Mouse (Mus musculus): ENCODE data around the gene Pygo2. TPM values are rescaled to one million over a fixed set of nuclear protein-coding genes. Genes with fewer than 3 reads are reported as not detected.

Pygo2 gene
- total RNA-seq, 1 experiment from 2014 or later, result 17.6 TPM

DNA sequence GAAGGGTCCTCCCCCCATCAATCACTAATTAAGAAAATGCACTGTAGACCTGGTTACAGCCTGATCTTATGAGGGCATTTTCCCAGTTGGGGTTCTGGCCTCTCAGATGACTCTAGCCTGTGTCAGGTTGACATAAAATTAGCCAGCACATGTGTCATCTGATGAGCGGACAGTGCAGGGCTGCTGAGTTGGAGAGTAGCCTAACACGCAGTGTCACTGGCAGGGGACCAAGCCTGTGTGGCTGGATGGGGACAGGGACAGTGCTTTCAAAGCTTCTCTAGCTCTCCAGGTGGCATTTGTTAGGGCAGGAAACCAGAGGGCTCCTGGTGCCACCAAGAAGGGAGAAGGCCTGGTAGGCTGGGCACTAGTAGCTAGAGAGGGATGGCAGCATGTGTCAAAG is 10.7 kb downstream of the Pygo2 start:
- no peak for ATAC-seq (replicated peaks; ENCODE audit: insufficient number of reproducible peaks, low FRiP score, low TSS enrichment, poor library complexity, severe bottlenecking)

DNA sequence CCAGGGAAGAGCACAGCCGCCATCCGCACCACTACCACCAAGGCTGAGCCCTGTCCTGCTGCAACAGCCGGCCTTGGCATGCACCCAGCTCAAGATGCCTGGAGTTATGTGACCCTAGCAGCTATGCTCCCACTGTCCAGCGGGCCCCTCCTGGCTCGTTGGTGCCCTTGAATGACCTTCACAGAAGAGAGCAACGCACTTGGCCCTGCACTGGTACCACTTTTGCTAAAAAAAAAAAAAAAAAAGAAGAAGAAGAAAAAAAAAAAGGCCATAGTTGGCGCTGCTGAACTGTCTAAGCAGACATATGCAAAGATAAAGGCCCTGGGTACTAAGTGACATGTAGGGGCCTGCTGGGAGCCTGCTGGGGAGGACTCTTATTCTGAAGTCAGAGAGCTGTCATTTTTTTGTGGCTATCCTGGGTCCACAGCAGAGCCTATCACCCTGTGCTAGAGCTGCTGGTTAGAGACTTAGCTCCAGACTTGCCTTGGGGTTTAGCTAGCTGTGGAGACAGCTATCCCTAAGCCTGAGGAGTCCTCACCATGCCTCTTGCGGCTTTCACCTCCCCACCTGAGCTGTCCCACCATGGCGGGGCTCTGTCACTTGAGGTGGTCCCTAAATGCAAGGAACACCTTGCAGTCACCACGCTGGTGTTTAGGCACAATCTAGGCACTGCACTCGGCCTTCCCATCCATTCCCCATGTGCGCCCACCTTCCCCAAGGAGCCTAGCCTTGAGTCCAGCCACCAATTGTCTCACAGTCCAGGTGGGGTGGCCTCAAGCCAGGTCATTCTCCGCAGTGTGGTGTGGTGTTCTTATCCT is 18.9 kb downstream of the Pygo2 start:
- ATAC-seq (replicated peaks; ENCODE audit: insufficient number of reproducible peaks, low FRiP score, low TSS enrichment, poor library complexity, severe bottlenecking), result 0 out of 2 replicates have a peak, but pooled peaks have one; percentile 7

DNA sequence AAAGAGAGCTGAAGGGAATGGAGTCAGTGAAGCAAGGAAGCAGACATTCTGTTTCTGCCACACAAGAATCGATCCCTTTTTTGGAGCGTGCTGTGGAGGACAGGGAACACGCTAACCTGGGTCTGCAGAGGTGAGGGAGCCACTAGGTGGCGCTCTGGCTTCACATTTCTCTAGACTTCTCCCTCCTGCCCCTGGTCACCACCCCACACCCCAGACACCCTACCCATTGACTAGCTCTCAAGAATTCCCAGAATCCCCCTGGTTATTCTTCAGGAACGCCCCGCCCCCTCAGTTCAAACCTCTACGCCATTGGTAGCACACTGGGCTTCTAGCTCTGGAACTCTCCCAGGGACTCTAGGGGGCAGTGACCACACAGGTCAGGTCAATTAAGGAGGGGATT is 19.5 kb downstream of the Pygo2 start:
- peak; percentile 50 for ATAC-seq (replicated peaks; ENCODE audit: insufficient number of reproducible peaks, low FRiP score, low TSS enrichment, poor library complexity, severe bottlenecking)

DNA sequence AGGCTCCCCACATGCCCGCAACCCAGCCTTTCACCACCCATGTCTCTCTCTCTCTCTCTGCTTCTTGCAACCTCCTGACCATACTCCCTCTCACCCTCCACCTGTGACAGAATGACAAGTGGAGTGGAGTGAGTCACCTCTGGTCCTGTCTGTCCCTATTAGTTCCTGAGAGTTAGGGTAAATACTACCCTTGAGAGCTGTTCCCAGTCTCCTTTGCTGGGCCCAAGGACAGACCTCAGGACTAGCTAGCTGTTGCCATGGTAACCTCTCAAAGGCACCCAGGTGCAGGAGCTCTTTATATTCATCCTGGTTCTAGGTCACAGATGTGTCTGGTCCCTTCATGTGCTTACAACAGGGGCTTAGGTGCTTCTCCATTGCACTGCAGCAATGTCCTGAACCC is 21.9 kb downstream of the Pygo2 start:
- ATAC-seq (replicated peaks; ENCODE audit: insufficient number of reproducible peaks, low FRiP score, low TSS enrichment, poor library complexity, severe bottlenecking), result no peak

DNA sequence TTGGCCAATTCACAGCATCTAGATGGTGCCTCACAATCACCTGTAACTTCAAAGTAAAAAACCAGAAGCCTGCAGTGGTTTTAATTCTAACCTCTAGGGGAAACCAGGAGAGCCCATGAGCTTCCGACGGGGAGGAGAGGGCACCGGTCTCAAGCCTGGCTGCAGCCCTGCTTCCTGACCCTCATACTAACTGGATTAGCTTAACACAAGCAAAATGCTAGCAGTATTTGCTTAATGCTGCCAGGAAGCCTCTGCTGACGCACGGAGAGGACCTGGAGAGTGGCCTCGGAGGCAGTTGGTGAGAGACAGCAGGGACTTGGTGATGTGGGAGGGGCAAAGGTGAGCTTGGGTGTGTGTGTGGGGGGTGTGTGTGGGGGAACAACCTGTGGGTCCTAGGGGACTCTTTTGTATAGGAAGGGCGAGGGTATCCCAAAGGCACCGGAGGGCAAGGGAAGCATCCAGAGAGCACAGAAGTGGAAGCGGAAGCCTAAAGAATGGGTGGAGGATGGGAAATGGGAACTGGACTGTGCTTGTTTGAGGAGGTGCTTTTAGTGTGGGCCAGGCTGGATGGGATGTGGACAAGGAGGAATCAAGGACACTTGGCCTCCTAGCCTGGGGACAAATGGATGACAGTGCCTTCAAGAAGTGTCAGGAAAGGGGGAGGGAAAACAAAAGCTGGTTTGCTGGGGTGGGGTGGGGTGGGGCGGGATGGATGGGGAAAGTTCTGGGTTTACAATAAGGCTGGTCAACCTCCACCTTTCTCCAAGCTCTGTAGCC is 24.6 kb downstream of the Pygo2 start, which contains the start of gene Pmvk:
Pmvk (plus strand) TSS at position 141 of the 777 bp plus-strand sequence.
- no peak for ATAC-seq (replicated peaks; ENCODE audit: insufficient number of reproducible peaks, low FRiP score, low TSS enrichment, poor library complexity, severe bottlenecking)

DNA sequence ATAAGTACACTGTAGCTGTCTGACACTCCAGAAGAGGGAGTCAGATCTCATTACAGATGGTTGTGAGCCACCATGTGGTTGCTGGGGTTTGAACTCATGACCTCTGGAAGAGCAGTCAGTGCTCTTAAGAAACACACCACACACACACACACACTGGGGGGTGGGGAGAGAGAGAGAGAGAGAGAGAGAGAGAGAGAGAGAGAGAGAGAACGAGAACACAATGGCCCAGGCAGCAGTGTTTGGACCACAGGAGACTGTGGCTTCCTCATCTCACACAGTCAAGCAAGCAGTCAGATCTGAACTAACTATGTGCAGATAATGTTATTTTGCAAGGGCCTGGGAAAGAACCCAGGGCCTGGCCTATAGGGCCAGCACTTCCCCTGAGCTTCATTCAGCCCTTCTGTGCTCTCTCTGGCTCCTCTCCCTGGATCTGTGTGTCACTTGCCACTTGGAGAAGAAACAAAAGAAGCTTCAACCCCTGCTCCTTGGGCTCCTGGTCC is 25.8 kb downstream of the Pygo2 start:
- ATAC-seq (replicated peaks; ENCODE audit: insufficient number of reproducible peaks, low FRiP score, low TSS enrichment, poor library complexity, severe bottlenecking), result no peak

DNA sequence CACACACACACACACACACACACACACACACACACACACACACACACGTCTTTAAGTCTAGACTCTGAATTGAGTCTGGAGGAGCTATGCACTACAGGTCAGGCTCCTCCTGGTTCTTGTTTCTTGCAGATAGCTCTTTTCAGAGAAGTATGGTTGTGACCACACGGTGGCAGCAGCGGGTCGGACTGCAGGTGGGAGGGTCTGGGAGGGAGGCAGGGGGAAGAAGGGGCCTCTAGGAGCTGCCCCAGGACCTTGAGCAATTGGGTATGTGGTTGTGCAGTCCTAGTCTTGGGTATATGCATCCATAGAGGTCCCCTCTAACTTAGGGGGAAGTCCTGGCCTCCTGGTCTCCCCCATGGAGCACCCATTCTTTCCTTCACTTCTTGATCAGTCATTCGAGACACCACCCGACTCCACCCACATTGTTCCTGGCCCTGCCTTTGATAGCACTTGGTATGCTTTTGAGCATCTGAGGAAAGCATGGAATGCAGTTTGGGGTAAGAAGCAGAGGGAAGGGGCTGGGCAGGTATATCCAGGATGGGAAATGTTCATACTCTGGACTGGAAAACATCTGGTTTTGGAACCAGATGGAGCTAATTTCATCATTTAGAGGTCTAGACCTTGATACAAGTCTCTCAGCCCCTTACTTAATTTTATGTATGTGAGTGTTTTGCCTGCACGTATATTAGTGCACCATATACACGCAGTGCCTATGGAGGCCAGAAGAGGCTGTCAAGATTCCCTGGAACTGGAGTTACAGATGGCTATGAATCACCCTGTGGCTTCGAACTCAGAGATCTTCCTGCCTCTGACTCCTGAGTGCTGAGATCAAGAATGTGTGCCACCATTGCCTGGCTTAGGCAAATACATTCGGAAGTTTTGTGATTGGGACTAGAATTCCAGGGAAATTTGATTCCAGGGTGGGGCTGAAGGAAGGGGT is 27.0 kb downstream of the Pygo2 start:
- ATAC-seq (replicated peaks; ENCODE audit: insufficient number of reproducible peaks, low FRiP score, low TSS enrichment, poor library complexity, severe bottlenecking), result peak; percentile 59

DNA sequence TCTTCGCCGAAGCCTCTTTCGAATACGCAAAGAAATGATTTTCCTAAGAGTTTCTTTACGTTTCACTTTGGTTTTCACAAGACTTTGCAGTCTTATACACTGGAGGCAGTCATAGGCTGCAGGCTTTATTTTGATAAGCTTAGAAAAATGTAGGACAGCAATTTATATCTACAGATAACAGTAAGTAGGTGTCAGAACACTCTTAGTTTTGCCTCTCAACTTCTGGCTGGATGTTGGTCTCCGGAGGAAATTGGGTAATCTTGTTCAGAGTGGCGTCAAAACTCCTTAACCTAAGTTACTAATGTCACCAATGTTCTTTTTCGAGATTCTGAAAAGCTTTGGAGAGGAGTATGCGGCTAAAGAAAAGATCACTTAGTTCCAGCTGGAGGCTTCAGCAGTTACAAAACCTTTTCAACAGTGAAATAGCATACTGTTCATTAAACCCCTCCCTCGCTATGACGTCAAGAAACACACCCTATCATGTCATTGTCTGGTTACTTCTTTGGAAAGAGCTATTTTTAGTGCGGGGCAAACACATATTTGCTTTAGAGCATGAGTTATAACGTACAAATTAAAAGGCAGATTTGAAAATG is 28.5 kb downstream of the Pygo2 start:
- ATAC-seq (replicated peaks; ENCODE audit: insufficient number of reproducible peaks, low FRiP score, low TSS enrichment, poor library complexity, severe bottlenecking), result peak; percentile 65

DNA sequence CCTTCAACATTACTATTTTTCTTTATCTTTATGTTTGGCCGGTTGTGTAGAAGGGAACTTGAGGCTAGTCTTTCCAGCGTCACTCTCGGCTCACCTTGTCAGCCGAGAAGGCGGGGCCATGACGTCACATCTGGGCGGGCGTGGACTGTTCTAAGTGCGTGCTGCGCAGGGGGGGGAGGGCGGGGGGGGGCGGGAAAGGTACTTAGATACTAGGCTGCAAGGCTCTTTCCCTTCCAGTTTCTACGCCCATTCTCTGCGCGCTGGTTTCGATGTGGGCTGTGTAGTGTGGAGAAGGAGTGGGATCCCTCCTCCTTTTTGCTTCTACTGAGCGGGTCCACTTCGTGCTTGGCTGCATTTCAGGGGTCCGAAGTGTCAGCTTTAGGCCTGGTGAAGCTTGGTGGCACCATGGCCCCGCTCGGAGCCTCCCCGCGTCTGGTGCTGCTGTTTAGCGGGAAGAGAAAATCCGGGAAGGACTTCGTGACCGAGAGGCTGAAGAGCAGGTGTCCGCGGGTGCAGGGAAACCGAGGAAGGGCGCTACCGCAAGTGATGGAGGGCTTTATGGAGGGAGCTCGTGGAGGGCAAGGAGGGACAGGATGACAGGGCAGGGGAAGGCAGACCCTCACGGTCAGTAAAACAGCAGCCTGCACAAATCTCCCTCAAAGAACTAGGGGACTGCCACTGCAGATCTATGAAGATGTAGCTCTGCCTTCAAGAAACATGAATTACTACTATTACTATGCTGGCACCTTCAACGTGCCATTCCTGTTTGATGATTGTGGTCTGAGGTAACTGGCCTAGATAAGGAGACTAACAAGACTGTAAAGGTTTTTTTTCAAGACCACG is 29.2 kb downstream of the Pygo2 start:
- peak; percentile 76 for ATAC-seq (replicated peaks; ENCODE audit: insufficient number of reproducible peaks, low FRiP score, low TSS enrichment, poor library complexity, severe bottlenecking)

DNA sequence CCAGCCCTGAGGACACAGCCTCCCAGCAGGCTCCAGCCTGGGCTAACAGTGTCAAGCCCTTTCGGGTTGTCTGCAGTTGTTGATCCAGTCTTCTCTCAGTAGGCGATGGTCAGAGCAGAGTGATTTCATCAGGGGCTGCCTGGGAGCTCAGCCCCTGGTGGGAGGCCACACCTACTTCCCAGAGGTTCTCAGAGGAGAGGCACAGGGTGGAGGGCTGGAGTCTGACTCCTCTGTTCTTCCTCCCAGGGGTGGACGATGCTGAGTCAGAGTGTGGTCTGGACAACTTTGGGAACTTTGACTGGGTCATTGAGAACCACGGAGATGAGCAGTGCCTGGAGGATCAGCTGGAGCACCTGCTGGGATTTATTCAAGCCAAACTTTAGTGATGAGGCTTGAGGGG is 38.3 kb downstream of the Pygo2 start:
- ATAC-seq (replicated peaks; ENCODE audit: insufficient number of reproducible peaks, low FRiP score, low TSS enrichment, poor library complexity, severe bottlenecking), result no peak

DNA sequence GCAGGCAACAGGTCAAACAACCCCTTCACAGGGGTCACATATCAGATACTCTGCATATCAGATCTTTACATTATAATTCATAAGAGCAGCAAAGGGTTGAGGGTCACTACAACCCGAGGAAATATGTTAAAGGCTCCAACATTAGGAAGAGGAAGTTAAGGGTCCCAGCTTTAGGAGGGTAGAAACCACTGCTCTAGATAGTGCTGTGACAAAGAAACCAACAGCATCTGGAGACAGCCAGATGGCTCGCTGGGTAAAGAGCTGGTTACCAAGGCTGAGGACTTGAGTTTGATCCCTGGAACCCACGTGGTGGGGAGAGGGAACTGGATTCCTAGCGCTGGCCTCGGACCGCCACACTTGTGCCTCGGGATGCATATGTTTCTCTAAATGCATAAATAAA is 42.3 kb downstream of the Pygo2 start:
- ATAC-seq (replicated peaks; ENCODE audit: insufficient number of reproducible peaks, low FRiP score, low TSS enrichment, poor library complexity, severe bottlenecking), result no peak

DNA sequence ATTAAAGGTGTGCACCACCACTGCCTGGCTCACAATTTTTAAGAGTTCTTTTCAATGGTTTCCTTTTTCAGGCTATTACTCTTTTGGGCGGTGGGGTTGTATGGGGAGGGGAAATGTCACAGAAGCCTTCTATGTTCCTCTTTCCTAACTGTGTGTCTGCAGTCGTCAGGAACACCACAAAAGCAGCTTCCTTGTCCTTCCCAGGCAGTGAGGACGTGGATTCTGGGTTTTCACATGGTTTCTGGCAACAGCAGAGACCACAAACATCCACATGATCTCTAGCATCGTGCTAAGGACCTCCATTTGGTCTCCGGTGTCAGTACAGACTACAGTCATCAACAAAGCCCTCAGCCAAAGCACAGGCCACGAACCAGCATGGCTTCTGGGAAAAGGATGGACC is 43.8 kb downstream of the Pygo2 start:
- no peak for ATAC-seq (replicated peaks; ENCODE audit: insufficient number of reproducible peaks, low FRiP score, low TSS enrichment, poor library complexity, severe bottlenecking)

DNA sequence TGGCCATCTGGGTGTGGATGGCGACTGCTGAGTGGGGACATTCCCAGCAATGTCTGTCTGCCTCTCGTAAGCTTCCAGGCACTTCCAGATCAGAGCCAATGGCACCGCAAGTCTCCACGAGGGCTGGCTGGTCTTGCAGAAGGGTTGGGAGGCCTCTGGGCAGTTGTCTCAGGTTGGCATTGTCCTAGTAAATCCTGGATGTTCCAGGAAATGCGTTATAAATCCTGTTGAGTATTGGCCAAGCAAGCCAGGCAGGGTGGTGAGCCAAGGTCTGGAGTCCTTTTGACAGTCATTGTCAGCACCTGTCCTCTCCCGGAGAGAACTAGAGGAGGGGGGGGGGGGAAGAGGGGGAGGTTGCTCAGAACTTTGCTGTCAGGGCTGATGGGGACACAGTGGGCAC is 49.0 kb downstream of the Pygo2 start:
- ATAC-seq (replicated peaks; ENCODE audit: insufficient number of reproducible peaks, low FRiP score, low TSS enrichment, poor library complexity, severe bottlenecking), result no peak

DNA sequence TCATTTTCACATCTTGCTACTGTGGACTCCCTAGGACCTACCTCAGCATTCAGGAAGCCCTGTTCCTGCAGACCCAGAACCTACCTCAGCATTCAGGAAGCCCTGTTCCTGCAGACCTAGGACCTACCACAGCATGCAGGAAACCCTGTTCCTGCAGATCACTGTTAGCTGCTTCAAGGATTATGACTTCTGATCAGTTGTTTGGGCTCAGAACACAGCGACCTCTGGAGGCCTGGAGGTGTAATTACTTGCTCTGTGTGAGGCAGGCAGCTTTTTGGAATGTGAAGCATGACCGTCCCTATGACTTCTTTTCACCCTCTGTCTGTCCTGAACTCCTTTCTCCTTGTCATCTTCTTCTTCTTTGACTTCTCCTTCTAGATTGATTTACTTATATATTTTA is 51.5 kb downstream of the Pygo2 start:
- peak; percentile 55 for ATAC-seq (replicated peaks; ENCODE audit: insufficient number of reproducible peaks, low FRiP score, low TSS enrichment, poor library complexity, severe bottlenecking)

DNA sequence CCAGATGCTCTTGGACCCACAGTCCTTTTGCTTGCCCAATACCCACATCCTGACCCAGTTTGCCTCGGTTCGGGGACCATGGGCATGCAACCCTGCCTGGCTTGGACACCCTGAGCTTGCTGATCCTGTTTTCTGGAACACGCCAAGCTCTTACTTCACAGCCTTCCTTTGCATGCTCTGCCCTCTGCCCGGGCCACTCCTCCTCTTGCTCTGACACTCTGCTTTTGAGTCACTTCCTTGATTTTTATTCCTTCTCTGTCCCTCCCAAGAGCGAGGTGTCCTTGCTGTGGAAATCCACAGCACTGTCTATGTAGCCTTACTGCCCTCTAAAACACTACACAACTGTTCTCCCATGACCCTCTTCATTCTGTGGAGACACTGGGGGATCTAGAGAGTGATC is 52.2 kb downstream of the Pygo2 start:
- ATAC-seq (replicated peaks; ENCODE audit: insufficient number of reproducible peaks, low FRiP score, low TSS enrichment, poor library complexity, severe bottlenecking), result no peak

Data from monocyte, adult 5-6 weeks (primary cell).